In genomic region chr1:131279456-131279776, GRCm38 (mm10) we compare ENCODE assay signal across 9 mouse cellular contexts. TPM values are rescaled to one million over a fixed set of nuclear protein-coding genes. Genes with fewer than 3 reads are reported as not detected.
A peak's percentile ranks its signal among the peaks of the same experiment; 100 is the strongest.
DNase-seq lines count a peak whose midpoint lies in the region; ATAC-seq and TF ChIP-seq lines count a peak whose summit lies in the region.
"Had no signal": no experiment of that assay in that cellular context is flagged by ENCODE, and none has a peak within 500 bp of the region (broad histone marks: within the 10 kb centered on the region; RNA-seq: fewer than 3 reads in every experiment).

Ikbke (minus strand) TSS chr1:131279606.

- no peaks in the 10 kb centered on the region for H3K36me3 ChIP-seq in hindbrain, postnatal 0 days (ENCODE audit: insufficient read depth, low read length)
- no peaks in the 10 kb centered on the region for H3K36me3 ChIP-seq in neural tube, embryonic 13.5 days

- peak within 1 kb of the TSS; percentile 16; the same call in 1 of the 2 replicates for H3K4me2 ChIP-seq in hindbrain, postnatal 0 days (ENCODE audit: low read depth, low read length)
- peak within 1 kb of the TSS; percentile 39 for H3K4me2 ChIP-seq in neural tube, embryonic 13.5 days

- H3K9ac ChIP-seq in hindbrain, postnatal 0 days (replicated peaks; ENCODE audit: low read length): no peak within 1 kb of the TSS
- H3K9ac ChIP-seq in neural tube, embryonic 13.5 days: no peak within 1 kb of the TSS

- 50% methylated on average over 4 of the region's 4 CpGs for WGBS in hindbrain, postnatal 0 days
- WGBS in neural tube, embryonic 13.5 days: 42% methylated on average over 4 of the region's 4 CpGs

- H3K9me3 ChIP-seq in hindbrain, postnatal 0 days (ENCODE audit: low read length): no peaks in the 10 kb centered on the region
- H3K9me3 ChIP-seq in neural tube, embryonic 13.5 days: no peaks in the 10 kb centered on the region

- H3K4me1 ChIP-seq in hindbrain, postnatal 0 days (ENCODE audit: insufficient read depth, low read length): no peaks in the 10 kb centered on the region
- H3K4me1 ChIP-seq in neural tube, embryonic 13.5 days (replicated peaks): 0 out of 2 replicates have a peak, but pooled peaks cover 3% of the 10 kb centered on the region

- no peak for TF ChIP-seq CTCF in layer of hippocampus, adult 2 months (conservative IDR thresholded peaks at IDR 0.05)
- TF ChIP-seq CTCF in hindbrain, postnatal 0 days (IDR thresholded peaks at IDR 0.05; ENCODE audit: low read depth): no peak

- no peak within 1 kb of the TSS for H3K27ac ChIP-seq in layer of hippocampus, adult 2 months
- H3K27ac ChIP-seq in hindbrain, postnatal 0 days: no peak within 1 kb of the TSS
- H3K27ac ChIP-seq in neural tube, embryonic 13.5 days (replicated peaks): no peak within 1 kb of the TSS

- H3K27me3 ChIP-seq in hindbrain, postnatal 0 days (ENCODE audit: insufficient read depth, low read length): no peaks in the 10 kb centered on the region
- H3K27me3 ChIP-seq in neural tube, embryonic 13.5 days: no peaks in the 10 kb centered on the region

- DNase-seq in layer of hippocampus, adult 2 months (ENCODE audit: low spot score in 2 of 2): no peak
- DNase-seq in layer of hippocampus, adult 18-20 months (ENCODE audit: low spot score in 2 of 2): no peak
- DNase-seq in adrenal gland, postnatal 4 days (ENCODE audit: low spot score in 2 of 2): no peak
- DNase-seq in hindbrain, postnatal 0 days (ENCODE audit: low spot score): no peak
- DNase-seq in urinary bladder, postnatal 36 days (ENCODE audit: low spot score in 2 of 2): no peak
- DNase-seq in lung, postnatal 36 days: no peak
- no peak for DNase-seq in right cerebral cortex, adult 18-20 months
- DNase-seq: cerebellum, postnatal 14 days had no signal

- H3K4me3 ChIP-seq in layer of hippocampus, adult 2 months: peak within 1 kb of the TSS; percentile 43
- no peak within 1 kb of the TSS; the same call in 1 of the 2 replicates for H3K4me3 ChIP-seq in hindbrain, postnatal 0 days (ENCODE audit: low read length)
- peak within 1 kb of the TSS; percentile 24 for H3K4me3 ChIP-seq in neural tube, embryonic 13.5 days

- ATAC-seq in hindbrain, postnatal 0 days: no peak
- no peak for ATAC-seq in neural tube, embryonic 13.5 days (ENCODE audit: low read depth)

RNA-seq across cellular contexts. Expression of gene Ikbke, which starts in this region (rescaled TPM):
- total RNA-seq in layer of hippocampus, adult 2 months (2021): 1 to 10 TPM; 2.1 to 3.2 TPM
- 1 to 10 TPM; 1.2 to 1.8 TPM for total RNA-seq in layer of hippocampus, adult 18-20 months (2021)
- 10 to 100 TPM; 19.5 to 20.0 TPM for total RNA-seq in adrenal gland, postnatal 4 days (2021)
- 0.75 and 1.5 TPM in 2 replicates for total RNA-seq in hindbrain, postnatal 0 days (2014; rRNA removed)
- polyA plus RNA-seq in hindbrain, postnatal 0 days (2015; fragmentation: Nextera tagmentation; extraction: Ambion mirVana): 1.2 TPM in 2 replicates
- polyA plus RNA-seq in neural tube, embryonic 13.5 days (2015; fragmentation: Nextera tagmentation; extraction: Ambion mirVana): 0.91 and 1.2 TPM in 2 replicates
